Mouse (Mus musculus) telencephalon, adult 2 months (tissue): ENCODE data around the gene Ctla2b.
"Not testable (repeated sequence)": the region's sequence is repeated elsewhere in the genome, so short reads cannot be mapped to it uniquely, and the experiment has no call there.

ENCODE experiments used
- DNase-seq: peaks from one replicate; pipeline ENCODE4 v3.0.0-alpha.2; 2011; ENCODE audit warnings: low read depth, low spot score

The Ctla2b gene

GRCm38 (mm10) chr13:60897328-60897727 is at the start of gene Ctla2b:
TSS of gene Ctla2b (minus strand) at chr13:60897447.
- no peak for DNase-seq

DNA sequence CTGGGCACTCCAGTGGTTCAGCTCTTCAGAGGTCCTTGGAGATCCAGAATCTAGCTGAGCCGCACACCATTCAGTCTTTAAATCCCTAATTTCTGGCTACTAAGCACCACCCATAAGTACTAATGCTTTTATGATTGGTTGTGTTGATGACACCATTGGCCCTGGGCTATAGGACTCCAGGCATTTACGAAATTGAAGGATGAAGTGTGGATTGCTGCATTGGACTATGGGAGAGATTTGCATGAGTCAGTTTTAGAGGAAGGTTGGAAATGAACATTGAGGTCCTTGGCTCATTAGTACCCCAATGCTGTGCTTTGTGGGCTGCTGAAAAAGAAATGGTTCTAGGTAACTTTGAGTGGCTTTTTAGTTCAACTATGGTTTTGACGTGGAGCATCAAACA is 44.6 kb upstream of the Ctla2b start, which contains the start of gene Tpbpa:
Gene Tpbpa, minus strand, starts transcription at position 101 of the 400 bp plus-strand sequence.
- DNase-seq = not testable (repeated sequence)

DNA sequence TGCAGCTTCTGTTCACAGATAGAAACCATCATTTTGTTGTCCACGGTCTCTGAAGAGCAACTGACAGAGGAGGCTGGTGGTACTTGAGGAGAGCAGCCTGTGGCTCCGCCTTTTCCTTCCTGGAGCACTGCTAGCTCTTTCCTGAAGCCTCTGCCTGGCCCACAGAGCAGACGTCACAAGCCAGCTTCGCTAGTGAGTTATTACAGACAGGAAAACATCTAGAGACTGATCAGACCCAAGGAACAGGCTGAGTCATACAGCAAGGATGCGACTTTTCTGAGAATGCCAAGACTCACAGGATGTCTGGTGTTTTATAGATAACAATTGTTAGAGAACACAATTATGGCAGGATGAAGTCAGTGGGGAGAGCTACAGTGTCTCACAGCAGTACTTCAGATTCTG is 39.3 kb upstream of the Ctla2b start, which contains the start of the genes Gm49391 and Ctla2a:
Gene Gm49391, minus strand, starts transcription at position 72 of the 402 bp plus-strand sequence.
Gene Ctla2a, minus strand, starts transcription at position 126 of the 402 bp plus-strand sequence.
- no peak for DNase-seq

DNA sequence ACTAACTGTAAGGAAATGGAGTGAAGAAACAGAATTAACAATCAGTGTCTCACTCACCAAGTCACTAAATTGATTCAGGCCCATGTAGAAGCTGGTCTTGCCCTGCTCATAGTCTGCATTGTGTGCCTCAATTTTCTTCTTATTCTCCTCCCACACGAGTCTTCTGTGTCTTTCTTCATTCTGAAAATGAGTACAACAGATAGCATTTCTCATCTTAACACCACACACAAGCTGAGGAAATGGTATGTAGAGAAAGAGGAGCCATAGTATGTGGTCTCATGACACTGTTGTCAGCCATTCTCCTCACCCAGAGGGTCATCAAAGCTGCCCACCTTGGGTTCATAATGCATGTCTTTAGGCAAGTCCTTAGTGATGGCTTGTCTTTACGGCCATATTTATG is 38.2 kb upstream of the Ctla2b start, which contains the start of gene Gm49393:
Gene Gm49393, minus strand, starts transcription at position 101 of the 400 bp plus-strand sequence.
- not testable (repeated sequence) for DNase-seq

GRCm38 (mm10) chr13:60904780-60905179 is 7.5 kb upstream of the Ctla2b start, which contains the start of gene Tpbpb:
TSS of gene Tpbpb (minus strand) at chr13:60904880.
- DNase-seq = not testable (repeated sequence)

DNA sequence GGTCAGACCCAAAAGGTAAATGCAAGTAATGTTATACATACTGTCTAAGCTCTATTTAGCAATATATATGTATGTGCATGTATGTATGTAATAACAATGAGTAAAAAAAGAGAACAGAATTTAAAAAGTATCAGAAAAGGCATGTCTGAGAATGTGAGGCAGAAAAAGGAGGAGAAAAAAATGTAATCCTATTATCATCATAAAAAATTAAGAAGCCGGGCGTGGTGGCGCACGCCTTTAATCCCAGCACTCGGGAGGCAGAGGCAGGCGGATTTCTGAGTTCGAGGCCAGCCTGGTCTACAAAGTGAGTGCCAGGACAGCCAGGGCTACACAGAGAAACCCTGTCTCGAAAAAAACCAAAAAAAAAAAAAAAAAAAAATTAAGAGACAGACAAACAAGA is 453 bp downstream of the Ctla2b start, which contains the start of gene Gm49392:
Gene Gm49392, minus strand, starts transcription at position 101 of the 400 bp plus-strand sequence.
- DNase-seq = not testable (repeated sequence)

DNA sequence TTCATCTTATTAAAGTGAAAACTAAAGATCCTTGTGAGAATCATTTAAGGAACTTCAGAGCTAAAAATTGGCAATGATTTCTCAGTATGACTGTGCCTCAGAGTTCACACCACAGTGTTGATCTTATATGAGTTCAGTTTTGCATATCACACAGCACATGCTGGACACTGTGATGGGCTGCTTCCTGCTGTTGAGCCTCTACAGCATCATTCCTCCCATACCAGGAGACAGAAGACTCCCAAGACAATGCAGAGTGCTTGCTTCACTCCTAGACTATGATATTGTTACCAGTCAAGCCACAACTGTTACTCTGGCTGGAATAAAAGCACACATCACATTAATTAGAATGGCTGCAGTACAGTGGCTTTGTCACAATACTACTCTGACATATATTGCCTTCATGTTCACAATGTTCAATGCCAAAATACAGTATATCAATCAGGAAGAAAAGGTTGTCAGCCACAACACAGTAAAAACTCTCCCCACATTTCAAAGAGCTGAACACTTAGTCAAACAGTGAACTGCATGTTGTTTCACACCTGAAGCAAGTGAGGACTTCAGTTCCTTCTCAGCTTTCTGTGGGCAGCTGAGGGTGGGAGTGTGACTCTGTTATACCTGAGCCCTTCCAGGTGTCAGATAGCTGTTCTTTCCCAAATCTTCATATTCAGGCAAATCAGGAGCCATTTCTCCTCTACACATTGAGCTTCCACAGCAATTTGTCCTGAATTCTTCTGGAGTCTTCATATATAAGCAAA is 1.7 kb downstream of the Ctla2b start:
- DNase-seq = no peak

DNA sequence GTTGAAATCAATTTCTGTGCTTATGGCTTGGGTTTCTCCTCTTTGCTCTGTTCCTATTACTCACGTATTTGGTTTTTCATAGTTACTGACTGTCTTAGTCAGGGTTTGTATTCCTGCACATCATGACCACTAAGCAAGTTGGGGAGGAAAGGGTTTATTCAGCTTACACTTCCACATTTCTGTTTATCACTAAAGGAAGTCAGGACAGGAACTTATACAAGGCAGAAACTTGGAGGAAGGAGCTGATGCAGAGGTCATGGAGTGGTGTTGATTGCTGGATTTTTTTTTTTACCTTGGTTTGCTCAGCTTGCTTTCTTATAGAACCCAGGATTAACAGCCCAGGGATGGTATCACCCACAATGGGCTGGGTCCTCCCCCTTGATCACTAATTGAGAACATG is 4.9 kb downstream of the Ctla2b start:
- no peak for DNase-seq

GRCm38 (mm10) chr13:60864281-60864680 is 33.0 kb downstream of the Ctla2b start, which contains the start of gene 4930486L24Rik:
TSS of gene 4930486L24Rik (minus strand) at chr13:60864475.
- DNase-seq = no peak

DNA sequence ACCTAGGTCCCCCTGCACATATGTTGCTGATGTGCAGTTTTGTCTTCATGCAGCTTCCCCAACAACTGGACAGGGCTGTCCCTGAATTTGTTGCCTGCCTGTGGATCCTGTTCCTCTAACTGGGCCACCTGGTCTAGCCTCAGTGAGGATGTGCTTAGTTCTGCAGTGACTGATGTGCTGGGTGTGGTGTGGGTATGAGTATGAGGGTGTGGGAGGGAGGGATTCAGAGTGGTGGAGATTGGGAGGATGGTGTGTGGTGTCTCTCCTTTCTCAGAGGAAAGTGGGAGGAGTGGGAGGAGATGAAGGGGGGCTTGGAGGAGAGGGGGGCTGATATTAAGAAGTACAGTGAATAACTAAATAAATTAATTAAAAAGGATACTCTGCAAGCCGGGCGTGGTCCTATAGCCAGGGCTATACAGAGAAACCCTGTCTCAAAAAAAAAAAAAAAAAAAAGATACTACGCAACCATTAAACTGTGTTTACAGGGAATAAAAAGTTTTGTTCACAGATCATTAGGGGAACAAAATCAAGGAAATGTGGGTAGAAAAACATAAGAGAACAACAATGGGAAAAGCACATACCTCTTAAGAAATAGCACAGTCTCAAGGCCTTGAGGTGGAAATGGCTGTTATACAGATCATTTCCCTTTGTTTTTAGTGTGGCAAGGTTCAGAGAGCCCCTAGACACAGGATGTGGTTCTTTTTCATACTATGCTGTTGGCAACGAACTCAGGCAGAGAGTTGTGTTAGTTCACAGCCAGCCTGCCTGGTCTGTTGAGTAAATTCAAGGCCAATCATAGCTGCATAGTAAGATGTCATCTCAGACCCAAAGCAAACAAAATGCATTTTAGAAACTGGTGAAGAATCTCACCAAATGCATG is 48.8 kb downstream of the Ctla2b start:
- DNase-seq = no peak
